Mouse (Mus musculus) layer of hippocampus, postnatal 10 days (tissue): Measurements from ENCODE around the gene Batf3. TPM values are rescaled to one million over a fixed set of nuclear protein-coding genes. Genes with fewer than 3 reads are reported as not detected.

Experiments used
- DNase-seq, 2 experiments: peaks; one replicate each; pipeline ENCODE4 v3.0.0; 2021; ENCODE audit warnings: low spot score in 2 of 2
- long read RNA-seq: library from polyadenylated mRNA; stranded (forward); transcript quantifications from one replicate; pipeline ENCODE4 v2.0.0, GENCODE M21; 2023
- total RNA-seq, 2 experiments: library from RNA; stranded (reverse); gene quantifications; 2 replicates each; pipeline ENCODE4 v1.2.3; 2021

Batf3 gene
- total RNA-seq: 1 to 10 TPM in 1 of 2 experiments, under 1 TPM in 1; 0.74 to 1.4 TPM
- long read RNA-seq, partial matches to known transcripts: 0 of 1 reads
- long read RNA-seq, other reads (novel, unspliced or antisense): 0 of 1 reads

GRCm38 (mm10) chr1:191097802-191098747 is at the start of gene Batf3:
Batf3 (plus strand) TSS chr1:191097847.
- DNase-seq: peak; percentile 45 to 57

DNA sequence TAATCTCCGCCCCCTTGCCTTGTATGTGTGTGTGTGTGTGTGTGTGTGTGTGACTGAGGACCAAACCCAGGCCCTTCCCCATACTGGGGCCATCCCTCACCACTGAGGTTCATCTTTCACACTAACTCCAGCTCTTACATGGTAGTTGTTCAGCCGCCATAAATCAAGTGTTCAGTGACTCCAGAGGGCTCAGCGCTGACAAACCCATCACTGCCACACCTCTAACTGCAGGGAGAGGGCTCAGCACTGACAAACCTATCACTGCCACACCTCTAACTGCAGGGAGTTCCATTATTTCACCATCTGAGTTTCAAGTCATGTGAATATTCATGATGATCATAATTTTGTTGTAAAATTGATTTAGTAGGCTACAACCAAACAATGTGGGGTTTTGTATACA is 44.1 kb upstream of the Batf3 start:
- DNase-seq: no peak

- no peak for DNase-seq
Observed at GRCm38 (mm10) chr1:191054870-191055532, 42.6 kb upstream of the Batf3 start.

- DNase-seq: no peak
Observed at GRCm38 (mm10) chr1:191055533-191055873, 42.1 kb upstream of the Batf3 start.

- DNase-seq: no peak
Observed at GRCm38 (mm10) chr1:191057461-191057860, 40.2 kb upstream of the Batf3 start.

DNA sequence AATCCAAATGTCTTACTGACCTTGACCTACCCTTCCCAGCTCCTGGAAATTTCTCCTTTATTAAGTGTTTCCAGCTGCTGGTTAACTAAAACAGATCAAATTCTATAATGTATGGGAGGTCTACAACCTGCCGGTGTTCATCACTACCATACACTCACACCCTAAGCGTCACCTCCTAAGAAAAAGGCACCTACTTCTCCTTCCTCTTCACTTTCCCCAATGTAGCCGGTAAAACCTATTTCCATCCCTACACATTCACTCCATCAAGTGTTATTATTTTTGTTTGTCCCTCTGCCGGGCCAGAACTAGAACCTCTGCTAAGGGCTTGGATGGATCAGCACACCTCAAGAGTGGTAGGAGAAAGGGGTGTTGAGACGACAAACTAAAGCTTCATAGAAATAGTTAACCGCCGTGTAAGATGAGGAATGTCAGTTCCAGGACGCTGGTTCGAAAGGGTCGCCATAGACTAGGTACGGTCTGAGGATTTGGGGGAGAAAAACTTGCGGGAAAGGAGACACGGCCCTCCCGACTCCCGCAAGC is 35.3 kb upstream of the Batf3 start:
- DNase-seq: no peak

- DNase-seq: peak; percentile 98 to 99
Observed at GRCm38 (mm10) chr1:191062781-191063485, 34.7 kb upstream of the Batf3 start, which contains the start of the genes Tatdn3 and Nsl1. Tatdn3 (minus strand) TSS chr1:191062932. Nsl1 (plus strand) TSS chr1:191063012.

DNA sequence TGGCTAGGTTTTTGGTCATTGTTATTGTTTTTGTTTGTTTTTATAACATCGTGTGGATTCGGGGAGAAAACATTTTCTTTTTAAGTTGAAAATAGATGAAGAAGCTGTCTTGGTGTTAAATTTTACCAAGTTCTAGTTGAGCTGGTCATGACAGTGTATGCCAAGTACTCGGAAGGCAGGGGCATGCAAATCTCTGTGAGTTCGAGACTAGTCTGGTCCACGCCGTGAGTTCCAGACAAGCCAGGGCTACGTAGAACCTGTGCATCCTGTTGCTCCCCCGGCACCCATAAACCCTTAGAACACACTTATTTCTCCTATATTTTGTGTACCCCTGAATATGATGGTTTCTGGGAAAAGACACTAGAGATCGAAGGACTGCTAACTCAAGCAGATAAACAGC is 33.9 kb upstream of the Batf3 start:
- no peak for DNase-seq

- DNase-seq: no peak
Observed at GRCm38 (mm10) chr1:191064535-191064934, 33.1 kb upstream of the Batf3 start.

DNA sequence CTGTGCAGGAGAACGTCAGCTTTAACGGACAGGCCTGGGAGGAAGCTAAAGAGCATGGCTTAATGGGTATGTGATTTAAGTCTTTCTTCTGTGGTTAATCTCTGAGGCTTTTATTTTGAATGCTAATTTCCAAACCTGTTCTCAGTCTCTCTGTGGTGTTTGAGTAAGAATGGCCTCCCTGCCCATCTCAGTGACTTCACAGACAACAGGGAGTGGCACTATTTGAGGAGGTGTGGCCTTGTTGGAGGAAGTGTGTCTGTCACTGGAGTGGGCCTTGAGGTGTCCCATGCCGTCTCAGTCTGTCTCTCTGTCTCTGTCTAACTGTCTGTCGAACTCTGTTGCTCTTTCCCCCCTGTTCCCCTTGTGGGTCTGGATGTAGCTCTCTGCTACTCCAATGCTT is 32.5 kb upstream of the Batf3 start:
- no peak for DNase-seq

DNA sequence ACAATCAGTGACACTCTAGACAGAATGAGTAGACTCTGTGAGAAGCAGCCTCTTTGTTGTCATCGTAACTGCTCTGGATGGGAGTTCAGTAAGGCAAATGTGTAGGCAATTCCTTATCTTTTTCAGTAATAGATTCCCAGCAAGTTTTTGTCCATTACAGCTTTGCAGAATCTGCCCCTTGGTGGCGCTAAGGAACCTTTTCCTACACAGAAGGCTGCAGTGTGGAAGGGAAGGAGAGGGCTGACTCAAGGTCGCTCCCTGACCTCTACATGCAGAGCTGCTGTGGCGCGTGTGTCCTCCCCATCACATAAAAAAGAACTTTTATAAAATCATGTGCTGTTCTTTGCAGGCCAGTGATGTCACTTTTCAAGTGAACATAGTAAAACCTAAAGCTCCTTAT is 29.3 kb upstream of the Batf3 start:
- peak in 1 of 2 experiments; percentile 16 for DNase-seq

DNA sequence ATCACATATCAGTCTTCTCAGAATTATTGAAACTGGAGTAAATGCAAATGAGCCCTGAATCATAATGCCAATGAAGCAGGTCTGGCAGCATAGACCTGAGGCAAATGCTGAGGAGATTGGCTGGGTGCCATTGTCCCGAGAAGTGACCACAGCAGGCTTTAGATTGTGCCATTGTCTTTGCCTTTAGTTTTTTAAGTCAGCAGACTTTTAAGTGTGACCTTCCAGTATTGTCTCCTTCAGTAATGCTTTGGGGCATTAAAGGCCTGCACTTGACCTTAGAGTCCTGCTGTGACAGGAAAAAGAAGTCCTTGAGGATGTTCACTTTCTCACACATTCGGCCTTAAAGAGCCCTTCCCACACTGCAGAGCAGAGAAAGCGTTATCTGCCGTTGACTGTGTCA is 27.4 kb upstream of the Batf3 start:
- DNase-seq: no peak

- no peak for DNase-seq
Observed at GRCm38 (mm10) chr1:191071613-191072012, 26.0 kb upstream of the Batf3 start.

- no peak for DNase-seq
Observed at GRCm38 (mm10) chr1:191072329-191072913, 25.2 kb upstream of the Batf3 start.

DNA sequence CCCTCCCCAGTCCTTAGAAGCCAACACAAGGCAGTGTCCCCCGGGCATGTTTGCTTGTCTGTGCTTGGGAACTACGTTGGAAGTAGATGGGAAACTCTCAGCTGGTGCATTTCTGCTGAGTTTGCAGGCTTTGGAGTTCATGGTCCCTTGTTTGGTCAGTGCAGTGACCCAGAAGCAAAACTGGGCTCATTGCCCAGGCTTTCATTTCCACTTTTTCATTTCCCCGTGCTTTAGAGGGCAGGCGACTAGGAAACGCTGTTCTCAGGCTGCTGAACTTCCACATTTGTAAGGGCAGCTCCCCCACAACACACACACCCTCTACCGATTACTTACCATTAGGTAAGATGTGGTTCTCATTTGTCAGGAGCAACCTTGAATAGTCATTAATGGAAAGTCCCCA is 24.6 kb upstream of the Batf3 start:
- DNase-seq: peak in 1 of 2 experiments; percentile 38

DNA sequence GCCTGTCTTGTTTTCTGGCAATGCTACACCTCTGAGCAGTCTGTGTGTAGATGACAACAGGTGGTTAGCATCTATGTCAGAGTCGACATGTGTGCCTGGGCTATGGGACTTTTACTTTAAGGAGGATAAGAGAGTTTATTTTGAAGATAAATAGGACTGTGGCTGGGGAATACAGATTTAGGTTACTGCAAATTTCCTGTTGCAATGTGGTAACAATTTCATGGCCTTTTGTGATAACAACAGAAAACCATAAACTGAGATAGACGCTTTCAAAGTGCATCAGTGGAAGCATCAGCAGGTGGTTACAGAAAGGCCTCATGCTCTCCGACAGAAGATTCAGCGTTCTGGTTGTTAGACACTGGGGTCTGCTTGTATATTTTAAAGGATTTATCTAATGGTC is 24.2 kb upstream of the Batf3 start:
- no peak for DNase-seq

DNA sequence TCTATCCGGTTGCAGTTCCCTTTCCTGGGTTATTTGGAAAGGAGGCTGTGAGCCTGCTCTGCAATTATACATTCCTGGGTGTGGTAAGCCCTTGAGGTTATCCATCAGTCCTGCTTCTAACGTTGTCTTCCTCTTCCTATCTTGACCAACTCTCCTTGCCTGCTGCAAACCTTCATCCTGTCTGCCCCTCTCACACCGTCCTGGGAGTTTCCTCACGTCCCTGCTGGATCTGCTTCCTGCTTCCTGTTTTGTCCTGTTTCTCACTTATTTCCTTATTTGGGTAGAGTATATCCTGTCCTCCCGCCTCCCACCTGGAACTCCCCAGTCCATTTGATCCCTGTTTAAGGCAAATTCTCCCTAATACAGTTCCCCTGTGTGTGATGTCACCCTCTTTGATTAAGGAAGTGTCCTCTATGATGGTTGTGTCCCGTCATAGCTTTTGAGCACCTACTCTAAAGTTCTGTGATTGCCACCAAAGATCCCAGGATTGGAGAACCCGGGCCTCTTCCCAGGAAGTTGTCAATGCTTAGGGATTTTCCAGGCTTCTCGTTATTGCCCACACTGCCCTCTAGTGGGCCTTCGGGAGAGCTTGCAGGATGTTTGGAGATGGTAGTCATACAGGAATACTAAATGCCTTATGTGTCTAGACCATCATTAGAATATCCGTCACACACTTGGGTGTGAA is 22.3 kb upstream of the Batf3 start:
- peak; percentile 48 to 72 for DNase-seq

DNA sequence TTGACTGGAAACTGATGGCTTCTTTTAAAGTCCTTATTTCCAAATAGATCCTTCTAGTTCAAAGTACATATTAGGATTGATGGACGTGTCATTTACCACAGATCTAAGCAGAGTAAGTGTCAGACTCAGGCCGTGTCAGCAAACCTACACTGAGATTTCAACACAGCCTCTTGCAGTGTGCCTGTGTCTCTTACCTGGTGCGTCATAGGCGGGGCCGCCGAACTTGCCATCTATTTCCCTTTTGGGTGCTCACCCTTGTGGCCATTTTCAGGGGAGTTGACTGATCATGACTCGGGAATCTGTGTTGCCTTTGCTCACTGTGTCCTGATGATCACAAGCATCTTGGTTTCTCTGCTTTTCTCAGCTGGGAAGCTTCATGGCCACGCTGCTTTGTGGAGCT is 14.4 kb upstream of the Batf3 start:
- DNase-seq: no peak

GRCm38 (mm10) chr1:191084951-191085559 is 12.6 kb upstream of the Batf3 start:
- DNase-seq: peak; percentile 75 to 77

- DNase-seq: no peak
Observed at GRCm38 (mm10) chr1:191085597-191085996, 12.1 kb upstream of the Batf3 start.
